Mouse (Mus musculus) embryo, embryonic 9.5 days (tissue): ENCODE measurements at regions not wholly inside any gene's neighbourhood (a gene's known extent, or its start where the extent isn't known, plus 50 kb on each side); places are given as distances from the start of the nearest gene placed in this dataset.
A peak's percentile ranks its signal among the peaks of the same experiment; 100 is the strongest.

Source experiments
- DNase-seq: peaks from one replicate; pipeline ENCODE4 v3.0.0-alpha.2; 2017; ENCODE audit errors: extremely low spot score

GRCm38 (mm10) chr12:77135661-77136060 lies 102.3 kb upstream of the Fut8 start:
- DNase-seq, result no peak

GRCm38 (mm10) chr12:77135067-77135466 lies 102.9 kb upstream of the Fut8 start:
- DNase-seq, result no peak

GRCm38 (mm10) chr12:77134306-77135010 lies 103.5 kb upstream of the Fut8 start:
- DNase-seq, result peak; percentile 7

- no peak for DNase-seq
Measured at GRCm38 (mm10) chr12:77133465-77134305, 104.2 kb upstream of the Fut8 start.

- no peak for DNase-seq
Measured at GRCm38 (mm10) chr12:77131328-77131727, 106.6 kb upstream of the Fut8 start.

- no peak for DNase-seq
Measured at GRCm38 (mm10) chr12:77130526-77130925, 107.4 kb upstream of the Fut8 start.

- DNase-seq, result no peak
Measured at GRCm38 (mm10) chr12:77124267-77124666, 113.7 kb upstream of the Fut8 start.

GRCm38 (mm10) chr12:77113516-77113915 lies 124.4 kb upstream of the Fut8 start:
- no peak for DNase-seq

- no peak for DNase-seq
Measured at GRCm38 (mm10) chr12:77112133-77112532, 125.8 kb upstream of the Fut8 start.

GRCm38 (mm10) chr12:77107251-77107650 lies 130.7 kb upstream of the Fut8 start:
- no peak for DNase-seq

- DNase-seq, result no peak
Measured at GRCm38 (mm10) chr12:77105887-77106600, 131.9 kb upstream of the Fut8 start.

- DNase-seq, result no peak
Measured at GRCm38 (mm10) chr12:77100482-77100881, 137.4 kb upstream of the Fut8 start.

GRCm38 (mm10) chr12:77099521-77099920 lies 137.5 kb upstream of the Max start:
- no peak for DNase-seq

GRCm38 (mm10) chr12:77098821-77099220 lies 136.8 kb upstream of the Max start:
- DNase-seq, result no peak

- no peak for DNase-seq
Measured at GRCm38 (mm10) chr12:77097831-77098230, 135.8 kb upstream of the Max start.

GRCm38 (mm10) chr12:77096461-77096860 lies 134.5 kb upstream of the Max start:
- no peak for DNase-seq

GRCm38 (mm10) chr12:77094999-77095915 lies 133.3 kb upstream of the Max start:
- no peak for DNase-seq

GRCm38 (mm10) chr12:77094168-77094567 lies 132.2 kb upstream of the Max start:
- DNase-seq, result no peak

GRCm38 (mm10) chr12:77092741-77093140 lies 130.7 kb upstream of the Max start:
- no peak for DNase-seq

GRCm38 (mm10) chr12:77092143-77092542 lies 130.1 kb upstream of the Max start:
- DNase-seq, result no peak

- no peak for DNase-seq
Measured at GRCm38 (mm10) chr12:77091700-77092099, 129.7 kb upstream of the Max start.
